Mouse (Mus musculus) left cerebral cortex, adult 11 months (tissue): ENCODE data around the gene Itln1.

ENCODE experiments used
- DNase-seq: peaks from one replicate; pipeline ENCODE4 v3.0.0; 2022; ENCODE audit warnings: low spot score

The Itln1 gene

DNA sequence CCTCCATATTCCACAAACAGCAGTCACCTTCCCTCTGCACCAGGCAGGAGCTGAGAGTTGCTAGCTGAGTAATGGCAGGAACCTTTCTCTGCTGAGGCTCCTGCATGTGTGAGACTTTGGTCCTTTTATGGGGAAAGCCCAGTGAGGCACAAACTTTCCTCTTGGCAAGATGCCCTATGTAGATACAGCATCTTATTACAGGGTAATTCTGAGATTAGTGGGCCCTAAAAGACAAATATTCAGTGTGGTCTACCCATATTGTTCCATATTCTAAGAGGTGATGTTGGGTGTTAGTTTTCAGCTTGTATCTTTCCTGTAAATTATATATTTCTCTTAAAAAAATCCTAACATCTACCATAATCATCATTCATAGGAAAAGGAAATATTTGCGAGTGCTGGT is at the start of gene Itln1:
Itln1 (minus strand) TSS at position 101 of the 400 bp plus-strand sequence.
- DNase-seq, result no peak

- DNase-seq, result no peak
Measured at GRCm38 (mm10) chr1:171584584-171584983, 49.5 kb upstream of the Itln1 start.

DNA sequence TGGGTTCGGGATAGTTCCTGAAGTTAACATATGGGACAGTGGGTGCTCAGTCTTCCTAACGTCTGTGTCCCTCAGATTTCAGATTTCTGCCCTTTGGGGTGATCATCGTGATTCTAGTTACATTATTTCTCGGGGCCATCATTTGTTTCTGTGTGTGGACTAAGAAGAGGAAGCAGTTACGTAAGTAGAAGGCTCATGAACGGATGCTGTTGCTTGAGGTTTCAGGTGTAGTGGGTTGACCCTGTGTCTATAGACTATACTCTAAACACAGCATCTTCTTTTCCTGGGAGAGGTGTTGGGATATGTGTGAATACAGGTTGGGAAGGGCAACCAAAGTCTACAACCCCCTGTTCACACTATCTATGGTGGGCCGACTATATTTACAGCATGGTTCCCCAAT is 42.1 kb upstream of the Itln1 start:
- DNase-seq, result no peak

- DNase-seq, result no peak
Measured at GRCm38 (mm10) chr1:171568436-171568835, 33.3 kb upstream of the Itln1 start.

- DNase-seq, result no peak
Measured at GRCm38 (mm10) chr1:171566777-171567176, 31.7 kb upstream of the Itln1 start.

DNA sequence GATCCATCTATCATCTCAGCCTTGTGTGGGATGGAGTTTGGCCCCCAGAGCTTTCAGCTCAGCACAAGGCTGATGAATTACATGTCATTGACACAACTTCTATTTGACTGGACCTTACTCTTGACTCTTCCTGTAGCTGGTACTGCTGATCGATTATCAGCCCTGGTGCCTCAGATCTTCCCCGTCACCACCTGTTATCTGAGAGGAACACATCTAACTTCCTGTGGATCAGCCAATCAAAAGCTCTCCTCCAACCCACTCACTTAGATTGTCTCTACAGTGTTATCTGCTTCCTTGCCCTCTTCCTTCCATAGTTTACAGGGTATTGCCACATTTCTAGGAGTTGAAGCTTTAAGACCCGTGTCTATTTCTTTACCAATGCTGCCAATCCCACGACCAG is 30.8 kb upstream of the Itln1 start:
- DNase-seq, result no peak

- no peak for DNase-seq
Measured at GRCm38 (mm10) chr1:171564247-171564646, 29.2 kb upstream of the Itln1 start.

GRCm38 (mm10) chr1:171563042-171563441 is 27.9 kb upstream of the Itln1 start:
- DNase-seq, result no peak

GRCm38 (mm10) chr1:171561639-171562225 is 26.6 kb upstream of the Itln1 start:
- no peak for DNase-seq

DNA sequence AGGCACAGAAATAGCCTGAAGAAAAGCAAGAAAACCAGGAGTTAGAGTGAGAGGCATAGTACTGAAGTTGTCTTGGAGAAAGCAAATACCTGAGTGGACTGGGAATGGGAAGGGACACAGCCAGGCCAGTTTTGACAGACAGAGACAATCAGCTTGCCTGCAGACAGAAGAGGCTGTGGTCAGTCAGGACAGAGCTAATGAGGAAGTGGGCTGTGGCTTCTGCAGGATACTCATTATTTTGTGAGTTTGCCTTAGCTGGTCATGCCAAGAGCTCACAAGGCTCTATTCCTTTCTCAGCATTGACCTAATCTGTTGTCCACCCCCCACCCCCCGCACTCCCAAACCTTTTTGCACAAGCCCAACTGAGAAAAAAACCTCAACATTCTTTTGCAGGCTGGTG is 26.1 kb upstream of the Itln1 start:
- no peak for DNase-seq

- no peak for DNase-seq
Measured at GRCm38 (mm10) chr1:171560262-171560661, 25.2 kb upstream of the Itln1 start.

DNA sequence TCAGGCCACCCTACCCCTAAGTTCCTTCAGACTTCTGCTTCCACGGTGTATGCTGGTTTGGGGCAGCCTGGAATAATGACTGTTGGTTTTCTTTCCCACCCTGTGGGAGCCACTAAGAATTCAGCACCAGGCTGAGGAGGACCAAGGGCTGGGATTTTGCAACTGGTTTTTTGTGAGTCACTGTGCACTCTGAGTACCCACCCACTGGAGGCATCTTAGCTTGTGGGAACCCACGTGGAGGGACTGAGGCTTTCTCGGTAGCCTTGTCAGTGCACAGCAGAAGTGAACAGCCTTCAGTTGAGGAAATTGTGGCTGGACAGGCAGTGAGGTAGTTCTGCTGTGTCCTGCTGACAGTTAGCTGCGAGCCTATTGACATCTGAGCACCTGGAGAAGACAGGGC is 23.8 kb upstream of the Itln1 start, which contains the start of gene Cd244a:
Cd244a (plus strand) TSS at position 296 of the 400 bp plus-strand sequence.
- DNase-seq, result no peak

DNA sequence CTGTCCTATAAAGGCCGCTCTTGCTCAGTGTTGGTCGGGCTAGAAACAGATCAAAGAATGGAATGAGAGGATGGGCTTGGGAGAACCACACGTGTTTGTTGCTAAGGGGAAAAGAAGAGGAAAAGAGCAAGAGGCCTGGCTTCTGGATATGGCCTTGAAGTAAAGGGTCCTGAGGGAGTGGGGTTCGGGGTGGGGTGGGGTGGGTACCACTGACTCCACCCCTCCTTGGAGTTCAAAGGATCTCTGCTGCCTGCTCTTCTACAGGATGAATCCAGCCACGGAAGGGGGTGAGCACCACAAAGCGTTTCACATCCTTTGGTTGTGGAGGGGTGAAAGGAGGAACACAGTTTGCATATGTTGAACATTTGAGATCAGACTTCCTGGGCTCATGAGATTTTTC is 23.3 kb upstream of the Itln1 start:
- no peak for DNase-seq

- DNase-seq, result no peak
Measured at GRCm38 (mm10) chr1:171556366-171556765, 21.3 kb upstream of the Itln1 start.

GRCm38 (mm10) chr1:171553359-171554341 is 18.6 kb upstream of the Itln1 start:
- DNase-seq, result no peak

DNA sequence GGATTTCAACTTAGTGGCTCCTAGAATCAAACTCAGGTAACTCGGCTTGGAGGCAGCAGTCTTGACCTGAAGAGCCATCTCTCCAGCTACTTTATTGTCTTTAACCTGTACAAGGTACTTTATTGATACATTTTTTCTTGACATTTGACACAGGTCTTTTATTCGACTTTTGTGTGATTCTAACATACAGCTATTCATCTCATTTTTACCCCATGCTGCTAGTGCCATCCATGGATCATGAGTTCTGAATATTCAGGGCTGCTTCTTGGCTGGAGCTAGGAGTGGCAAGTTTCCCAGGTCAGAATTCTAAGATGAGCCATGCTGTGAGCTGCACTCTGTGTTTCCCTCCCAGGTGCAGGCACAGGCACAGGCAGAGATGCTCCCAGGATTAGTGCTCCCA is 17.1 kb upstream of the Itln1 start:
- no peak for DNase-seq

- no peak for DNase-seq
Measured at GRCm38 (mm10) chr1:171551326-171551725, 16.2 kb upstream of the Itln1 start.

DNA sequence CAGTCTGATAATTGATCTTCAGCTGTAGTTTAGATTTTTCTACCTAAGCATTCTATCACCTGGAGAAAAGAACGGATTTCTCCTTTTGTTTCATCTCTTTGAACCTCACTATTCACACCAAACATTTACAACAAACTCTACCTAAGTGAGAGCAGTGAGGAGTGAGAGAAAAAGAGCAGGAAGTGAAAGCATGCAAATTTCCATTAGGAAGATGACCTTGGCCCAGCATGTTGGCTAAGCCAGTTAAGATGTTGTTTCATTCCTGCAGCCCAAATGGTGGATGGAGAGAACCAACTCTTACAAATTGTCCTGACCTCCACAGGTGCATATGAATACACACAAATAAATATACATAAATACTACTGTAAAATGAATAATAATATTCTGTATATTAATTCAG is 5.6 kb upstream of the Itln1 start:
- no peak for DNase-seq

GRCm38 (mm10) chr1:171534557-171534956 is 537 bp downstream of the Itln1 start:
- DNase-seq, result no peak

DNA sequence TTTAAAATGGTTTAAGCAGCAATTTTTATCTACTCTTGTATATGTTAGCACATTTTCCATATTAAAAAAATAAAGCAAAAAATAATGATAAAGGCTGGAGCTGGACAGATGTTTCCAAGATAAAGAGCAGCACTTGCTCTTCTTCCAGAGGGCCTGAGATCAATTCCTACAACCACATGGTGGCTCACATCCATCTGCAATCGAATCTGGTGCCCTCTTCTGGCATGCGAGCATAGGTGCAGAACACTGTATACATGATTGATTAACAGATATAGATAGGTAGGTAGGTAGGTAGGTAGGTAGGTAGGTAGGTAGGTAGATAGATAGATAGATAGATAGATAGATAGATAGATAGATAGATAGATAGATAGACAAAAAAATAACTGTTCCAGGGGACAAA is 2.3 kb downstream of the Itln1 start:
- DNase-seq, result no peak

DNA sequence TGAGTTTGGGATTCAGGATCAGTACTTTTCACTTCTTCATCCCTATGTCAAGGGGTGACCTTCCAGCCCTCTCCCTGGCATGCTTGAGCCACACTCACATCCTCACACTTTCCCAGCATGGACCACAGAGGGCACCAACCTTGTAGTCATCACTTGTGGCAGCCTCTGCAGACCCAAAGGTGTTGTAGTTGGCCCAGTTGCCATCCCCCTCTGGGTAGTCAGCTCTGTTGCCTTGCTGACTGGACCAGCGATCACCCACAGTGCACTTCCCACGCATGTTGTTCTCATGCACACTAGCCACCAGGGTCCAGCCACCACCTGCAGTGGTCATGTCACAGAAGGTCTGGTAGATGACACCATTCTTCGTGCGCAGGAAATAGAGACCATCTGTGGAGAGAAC is 3.7 kb downstream of the Itln1 start:
- no peak for DNase-seq

DNA sequence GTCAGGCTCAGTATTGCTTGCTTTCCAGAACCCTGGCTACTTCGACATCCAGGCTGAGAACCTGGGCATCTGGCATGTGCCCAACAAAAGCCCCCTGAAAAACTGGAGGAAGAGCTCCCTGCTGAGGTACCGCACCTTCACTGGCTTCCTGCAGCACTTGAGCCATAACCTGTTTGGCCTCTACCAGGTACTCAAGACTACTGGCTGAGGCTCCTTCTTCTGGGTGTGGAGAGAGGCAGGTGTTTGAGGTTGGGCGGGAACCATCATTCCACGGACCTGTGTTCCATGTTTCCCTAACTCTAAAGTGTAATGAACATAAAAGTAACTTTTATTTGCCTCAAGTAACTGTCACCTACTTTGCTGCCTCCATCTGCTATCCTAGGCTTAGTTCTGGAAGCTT is 19.5 kb downstream of the Itln1 start:
- DNase-seq, result no peak

GRCm38 (mm10) chr1:171515039-171515438 is 20.1 kb downstream of the Itln1 start:
- no peak for DNase-seq
